Mouse (Mus musculus) erythroblast, embryonic 14.5 days (primary cell): Measurements from ENCODE around the gene Iqcg. TPM values are rescaled to one million over a fixed set of nuclear protein-coding genes. Genes with fewer than 3 reads are reported as not detected.

Source experiments
- H3K27me3 ChIP-seq: 2 replicates; pipeline ENCODE4 v1.6.1; 2012; ENCODE audit warnings: inconsistent platforms; ENCODE audit not compliant: control insufficient read depth
- H3K36me3 ChIP-seq: 2 replicates; pipeline ENCODE4 v1.6.1; 2012; ENCODE audit warnings: mild to moderate bottlenecking, inconsistent platforms; ENCODE audit not compliant: control insufficient read depth
- H3K4me1 ChIP-seq: 2 replicates; pipeline ENCODE4 v1.6.1; 2012; ENCODE audit warnings: inconsistent platforms; ENCODE audit not compliant: control insufficient read depth
- H3K4me3 ChIP-seq: replicated peaks from 2 replicates; pipeline ENCODE3; 2012; ENCODE audit warnings: moderate library complexity, mild to moderate bottlenecking, inconsistent platforms
- H3K9me3 ChIP-seq: 2 replicates; pipeline ENCODE4 v1.6.1; 2012; ENCODE audit warnings: low read length, inconsistent platforms, mixed read lengths; ENCODE audit not compliant: control insufficient read depth
- GATA1 ChIP-seq: IDR thresholded peaks from 2 replicates; pipeline ENCODE4 v1.6.1; 2012; ENCODE audit warnings: low read length, inconsistent platforms, mixed read lengths
- TAL1 ChIP-seq: IDR thresholded peaks from 3 replicates; pipeline ENCODE4 v1.6.1; 2012; ENCODE audit warnings: low read length, inconsistent platforms, mixed read lengths
- polyA plus RNA-seq: library from polyadenylated mRNA; stranded (reverse); fragments of >175 nt; gene quantifications from 2 replicates; pipeline ENCODE4 v1.2.3, GENCODE M21; 2012

The Iqcg gene
- polyA plus RNA-seq, 1 experiment, result 1.6 TPM

DNA sequence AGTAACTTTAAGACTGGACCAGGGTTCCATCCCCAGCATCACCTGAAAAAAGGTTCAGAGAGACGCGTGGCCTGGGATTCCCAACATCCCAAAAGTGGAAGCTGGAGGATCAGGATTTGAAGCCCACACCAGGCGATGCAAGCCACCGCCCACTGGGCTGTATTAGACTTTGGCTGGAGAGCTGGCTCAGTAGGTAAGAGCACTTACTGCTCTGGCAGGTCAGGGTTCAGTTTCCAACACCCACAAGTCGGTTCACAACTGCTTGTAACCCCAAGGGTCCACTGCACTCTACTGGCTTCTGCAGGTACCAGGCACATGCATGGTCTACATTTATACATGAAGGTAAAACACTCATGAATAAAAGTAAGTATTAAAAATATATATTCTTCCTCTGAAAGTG lies 42.2 kb downstream of the Iqcg start:
- Histone ChIP-seq H3K4me1 (no peaks in the 10 kb centered on the region), H3K9me3 (no peaks in the 10 kb centered on the region), H3K36me3 (peaks cover 80% of the 10 kb centered on the region), H3K4me3 (no peak overlapping the region), H3K27me3 (no peaks in the 10 kb centered on the region)
- TF ChIP-seq GATA1, result no peak
- no peak for TF ChIP-seq TAL1

DNA sequence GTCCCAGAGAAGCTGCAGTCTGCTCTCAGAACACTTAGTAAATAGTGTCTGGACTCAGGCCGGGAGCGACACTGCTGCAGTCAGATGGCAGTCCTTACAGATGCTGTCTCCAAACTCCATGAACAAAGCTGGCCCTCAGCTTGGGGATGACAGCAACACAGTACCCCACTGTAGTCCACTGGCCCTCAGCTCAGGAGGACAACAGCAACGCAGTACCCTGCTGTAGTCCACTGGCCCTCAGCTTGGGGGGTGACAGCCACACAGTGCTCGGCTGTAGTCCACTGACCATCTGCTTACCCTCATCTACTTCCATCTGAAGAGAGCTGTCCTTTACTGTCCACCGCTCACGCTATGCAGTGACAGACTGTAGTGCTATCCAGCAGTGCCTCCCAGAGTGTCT lies 45.9 kb downstream of the Iqcg start:
- Histone ChIP-seq H3K4me3 (no peak overlapping the region), H3K36me3 (peaks cover 92% of the 10 kb centered on the region), H3K4me1 (no peaks in the 10 kb centered on the region), H3K27me3 (no peaks in the 10 kb centered on the region), H3K9me3 (no peaks in the 10 kb centered on the region)
- TF ChIP-seq GATA1, result no peak
- no peak for TF ChIP-seq TAL1

DNA sequence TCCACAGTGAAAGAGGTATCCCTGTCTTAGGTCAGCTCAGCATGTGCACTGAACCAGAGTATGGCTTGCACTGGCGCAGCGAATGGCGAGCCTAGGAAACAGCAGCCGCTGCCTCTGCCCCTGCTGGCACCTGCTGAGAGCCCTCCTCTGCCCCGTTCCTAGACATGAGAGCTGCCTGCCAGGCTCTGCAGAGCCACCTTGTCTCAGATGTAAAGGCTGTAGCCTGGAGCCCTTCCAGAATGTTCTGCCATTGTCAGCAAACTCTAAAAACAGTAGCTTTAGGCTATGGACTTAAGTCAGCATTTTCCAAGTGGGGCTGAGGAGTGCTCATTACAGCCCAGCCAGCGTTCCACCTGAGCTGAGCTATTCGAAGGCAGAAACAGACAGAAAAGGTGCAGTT lies 48.6 kb downstream of the Iqcg start:
- no peaks in the 10 kb centered on the region for H3K4me1 ChIP-seq
- H3K4me3 ChIP-seq, result no peak overlapping the region
- TF ChIP-seq GATA1 (no peak), TAL1 (no peak)
- peaks cover 75% of the 10 kb centered on the region for H3K36me3 ChIP-seq
- H3K27me3 ChIP-seq, result no peaks in the 10 kb centered on the region
- no peaks in the 10 kb centered on the region for H3K9me3 ChIP-seq

DNA sequence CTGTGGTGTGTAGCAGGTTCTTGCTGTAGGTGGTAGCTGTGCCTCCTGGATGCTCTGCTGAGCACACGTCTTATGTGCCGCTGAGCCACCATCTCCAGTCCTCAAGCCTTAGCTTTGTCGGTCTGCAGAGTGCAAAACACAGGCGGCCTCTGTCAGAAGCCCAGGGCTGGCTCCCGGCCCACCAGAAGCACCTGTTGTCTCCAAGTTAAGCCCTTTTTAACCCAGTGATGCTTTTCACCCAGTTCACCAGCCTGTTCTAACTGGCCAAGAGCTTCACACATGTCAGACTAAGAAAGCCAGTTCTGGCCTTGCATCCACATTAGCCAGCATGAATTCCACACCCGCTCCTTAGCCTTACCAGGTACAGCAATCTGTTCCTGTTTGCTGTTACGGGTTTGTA lies 49.1 kb downstream of the Iqcg start:
- Histone ChIP-seq H3K4me1 (no peaks in the 10 kb centered on the region), H3K4me3 (no peak overlapping the region), H3K27me3 (no peaks in the 10 kb centered on the region), H3K36me3 (peaks cover 73% of the 10 kb centered on the region), H3K9me3 (no peaks in the 10 kb centered on the region)
- no peak for TF ChIP-seq TAL1
- no peak for TF ChIP-seq GATA1

- no peaks in the 10 kb centered on the region for H3K4me1 ChIP-seq
- H3K9me3 ChIP-seq, result no peaks in the 10 kb centered on the region
- no peaks in the 10 kb centered on the region for H3K27me3 ChIP-seq
- H3K36me3 ChIP-seq, result peaks cover 75% of the 10 kb centered on the region
- TF ChIP-seq TAL1 (no peak), GATA1 (no peak)
- no peak overlapping the region for H3K4me3 ChIP-seq
Measured at GRCm38 (mm10) chr16:33005216-33005615, 50.8 kb downstream of the Iqcg start.

DNA sequence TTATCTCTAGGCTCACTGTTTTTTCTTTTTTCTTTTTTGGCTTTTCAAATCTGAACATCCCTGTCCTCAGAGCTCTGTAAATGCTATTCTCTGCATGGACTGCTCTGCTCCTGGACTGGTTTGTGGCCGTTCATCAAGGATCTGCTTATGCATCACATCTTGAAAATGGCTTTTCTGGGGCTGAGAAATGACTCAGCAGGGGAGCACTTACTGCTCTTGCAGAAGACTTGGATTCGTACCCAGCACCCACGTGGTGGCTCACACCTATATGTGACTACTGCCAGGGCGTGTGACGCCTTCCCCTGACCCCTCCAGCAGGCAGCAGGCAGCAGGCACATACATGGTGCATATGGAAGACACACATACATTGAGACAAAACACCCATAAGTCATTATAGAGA lies 63.9 kb downstream of the Iqcg start:
- Histone ChIP-seq H3K9me3 (no peaks in the 10 kb centered on the region), H3K4me1 (no peaks in the 10 kb centered on the region), H3K4me3 (no peak overlapping the region), H3K27me3 (no peaks in the 10 kb centered on the region), H3K36me3 (peaks cover 71% of the 10 kb centered on the region)
- TF ChIP-seq TAL1 (no peak), GATA1 (no peak)

DNA sequence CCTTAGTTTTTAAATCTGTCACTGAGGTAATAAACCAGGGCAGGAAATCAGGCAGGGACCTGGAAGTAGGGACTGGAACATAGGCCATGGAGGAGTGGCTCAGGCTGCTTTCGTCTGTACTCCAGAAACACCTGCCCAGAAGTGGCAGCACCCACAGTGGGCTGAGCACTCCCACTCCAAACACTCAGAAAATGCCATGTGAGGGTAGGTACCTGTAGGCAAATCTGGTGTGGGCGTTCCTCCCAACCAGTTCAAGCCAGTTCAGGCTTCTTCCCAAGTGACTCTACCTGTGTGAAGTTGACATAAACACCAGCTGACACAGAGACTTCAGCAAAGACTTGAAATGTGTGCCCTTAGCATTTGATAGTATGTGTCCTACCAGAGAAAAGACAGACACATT lies 71.4 kb downstream of the Iqcg start:
- Histone ChIP-seq H3K27me3 (no peaks in the 10 kb centered on the region), H3K9me3 (no peaks in the 10 kb centered on the region), H3K36me3 (peaks cover 54% of the 10 kb centered on the region), H3K4me1 (no peaks in the 10 kb centered on the region), H3K4me3 (no peak overlapping the region)
- TF ChIP-seq TAL1, result no peak

DNA sequence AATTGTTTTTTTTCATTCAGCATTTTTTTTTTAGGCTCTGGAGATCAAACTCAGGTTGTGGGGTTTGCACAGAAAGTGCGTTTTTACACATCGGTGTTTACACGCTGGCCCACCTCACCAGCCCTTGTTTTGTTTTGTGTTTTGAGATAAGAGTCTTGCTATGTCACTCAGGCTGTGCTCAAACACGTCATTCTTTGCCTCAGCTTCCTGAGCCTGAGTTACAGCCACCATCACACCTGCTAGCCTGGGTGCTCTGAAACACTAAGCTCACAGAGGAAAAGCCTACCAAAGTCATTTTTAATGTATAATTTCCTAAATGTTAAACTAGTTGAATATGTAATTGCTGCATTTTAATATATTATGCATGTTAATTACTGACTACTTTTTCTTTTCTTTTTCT lies 74.6 kb downstream of the Iqcg start:
- H3K27me3 ChIP-seq, result no peaks in the 10 kb centered on the region
- peaks cover 51% of the 10 kb centered on the region for H3K36me3 ChIP-seq
- no peaks in the 10 kb centered on the region for H3K9me3 ChIP-seq
- no peak overlapping the region for H3K4me3 ChIP-seq
- no peaks in the 10 kb centered on the region for H3K4me1 ChIP-seq
- no peak for TF ChIP-seq GATA1
- no peak for TF ChIP-seq TAL1

- no peaks in the 10 kb centered on the region for H3K9me3 ChIP-seq
- TF ChIP-seq TAL1 (no peak), GATA1 (no peak)
- H3K36me3 ChIP-seq, result peaks cover 51% of the 10 kb centered on the region
- no peaks in the 10 kb centered on the region for H3K27me3 ChIP-seq
- H3K4me3 ChIP-seq, result no peak overlapping the region
- H3K4me1 ChIP-seq, result no peaks in the 10 kb centered on the region
Measured at GRCm38 (mm10) chr16:32980227-32980626, 75.8 kb downstream of the Iqcg start.

- Histone ChIP-seq H3K36me3 (peaks cover 41% of the 10 kb centered on the region), H3K4me1 (peaks cover 2% of the 10 kb centered on the region; the same call in 1 of the 2 replicates), H3K4me3 (no peak overlapping the region), H3K27me3 (no peaks in the 10 kb centered on the region), H3K9me3 (no peaks in the 10 kb centered on the region)
- TF ChIP-seq TAL1, result no peak
- TF ChIP-seq GATA1, result no peak
Measured at GRCm38 (mm10) chr16:32973047-32973446, 83.0 kb downstream of the Iqcg start.
